Mouse (Mus musculus): ENCODE results near the gene Isg15. TPM values are rescaled to one million over a fixed set of nuclear protein-coding genes. Genes with fewer than 3 reads are reported as not detected.

Gene Isg15
- 6.6 and 11.0 TPM in 2 replicates for polyA plus RNA-seq (2012; rRNA removed)

GRCm38 (mm10) chr4:156200623-156201475 is at the start of gene Isg15:
Gene Isg15 (minus strand): TSS chr4:156200818.

GRCm38 (mm10) chr4:156235808-156236533 is 35.4 kb upstream of the Isg15 start, which contains the start of gene Noc2l:
Gene Noc2l (plus strand): TSS chr4:156236010.

GRCm38 (mm10) chr4:156234701-156235213 is 34.1 kb upstream of the Isg15 start, which contains the start of gene Plekhn1:
Gene Plekhn1 (minus strand): TSS chr4:156234857.

GRCm38 (mm10) chr4:156215649-156216048 is 15.0 kb upstream of the Isg15 start, which contains the start of gene Perm1:
Gene Perm1 (plus strand): TSS chr4:156215868.

GRCm38 (mm10) chr4:156203001-156203412 is 2.4 kb upstream of the Isg15 start, which contains the start of gene AW011738:
Gene AW011738 (plus strand): TSS chr4:156203304.

GRCm38 (mm10) chr4:156197131-156197828 is 3.3 kb downstream of the Isg15 start, which contains the start of gene Agrn:
Gene Agrn (minus strand): TSS chr4:156197488.

Other genes with a start within 250 kb of the Isg15 start
- 30.7 and 39.0 TPM in 2 replicates for gene C1qtnf12, start 238.5 kb downstream of the Isg15 start, polyA plus RNA-seq (2012; rRNA removed)
- 4.6 and 6.1 TPM in 2 replicates for gene B3galt6, start 208.2 kb downstream of the Isg15 start, polyA plus RNA-seq (2012; rRNA removed)
- gene Sdf4, start 207.9 kb downstream of the Isg15 start, polyA plus RNA-seq (2012; rRNA removed), result 25.9 and 26.5 TPM in 2 replicates
- gene Tnfrsf4, start 187.0 kb downstream of the Isg15 start, polyA plus RNA-seq (2012; rRNA removed), result 2.7 and 2.9 TPM in 2 replicates
- 2.6 and 2.8 TPM in 2 replicates for gene Tnfrsf18, start 174.7 kb downstream of the Isg15 start, polyA plus RNA-seq (2012; rRNA removed)
- 5.6 and 10.5 TPM in 2 replicates for gene Ttll10, start 141.4 kb downstream of the Isg15 start, polyA plus RNA-seq (2012; rRNA removed)
- gene 9430015G10Rik, start 90.8 kb downstream of the Isg15 start, polyA plus RNA-seq (2012; rRNA removed), result 3.9 and 5.1 TPM in 2 replicates
- 0.82 and 3.3 TPM in 2 replicates for gene Rnf223, start 70.3 kb downstream of the Isg15 start, polyA plus RNA-seq (2012; rRNA removed)
- gene Agrn, start 3.3 kb downstream of the Isg15 start, polyA plus RNA-seq (2012; rRNA removed), result 21.3 and 32.8 TPM in 2 replicates
- 0.85 and 0.87 TPM in 2 replicates for gene AW011738, start 2.5 kb upstream of the Isg15 start, polyA plus RNA-seq (2012; rRNA removed)
- gene Perm1, start 15.1 kb upstream of the Isg15 start, polyA plus RNA-seq (2012; rRNA removed), result 2.8 and 2.9 TPM in 2 replicates
- gene Plekhn1, start 34.0 kb upstream of the Isg15 start, polyA plus RNA-seq (2012; rRNA removed), result 51.4 and 62.2 TPM in 2 replicates
- gene Noc2l, start 35.2 kb upstream of the Isg15 start, polyA plus RNA-seq (2012; rRNA removed), result 31.4 and 34.2 TPM in 2 replicates
- gene Samd11, start 54.8 kb upstream of the Isg15 start, polyA plus RNA-seq (2012; rRNA removed), result 0.12 and 0.15 TPM in 2 replicates
- not detected in 2 replicates for gene Vmn2r-ps159, start 130.3 kb upstream of the Isg15 start, polyA plus RNA-seq (2012; rRNA removed)

All from stomach, adult 2 months (tissue).